8 mouse cellular contexts compared by ENCODE assay signal in genomic region chr2:32606161-32607142, GRCm38 (mm10). TPM values are rescaled to one million over a fixed set of nuclear protein-coding genes. Genes with fewer than 3 reads are reported as not detected.
DNase-seq lines count a peak whose midpoint lies in the region; ATAC-seq and TF ChIP-seq lines count a peak whose summit lies in the region.

No protein-coding gene starts in this region.

- H3K4me2 ChIP-seq in intestine, embryonic 14.5 days (ENCODE audit: low read length): peak overlapping the region; percentile 75
- peak overlapping the region; percentile 84 for H3K4me2 ChIP-seq in limb, embryonic 11.5 days (ENCODE audit: low read depth, severe bottlenecking)
- peak overlapping the region; percentile 93 for H3K4me2 ChIP-seq in midbrain, embryonic 12.5 days (replicated peaks)

- H3K9ac ChIP-seq in intestine, embryonic 14.5 days (ENCODE audit: low read length): peak overlapping the region; percentile 75
- H3K9ac ChIP-seq in limb, embryonic 11.5 days (ENCODE audit: low read length): peak overlapping the region; percentile 79
- H3K9ac ChIP-seq in midbrain, embryonic 12.5 days (replicated peaks): peak overlapping the region; percentile 77

- H3K27ac ChIP-seq in cortical plate, adult 2 months (ENCODE audit: insufficient read depth, low read length): no peak overlapping the region
- H3K27ac ChIP-seq in intestine, embryonic 14.5 days (ENCODE audit: low read depth): peak overlapping the region; percentile 40
- H3K27ac ChIP-seq in limb, embryonic 11.5 days (replicated peaks; ENCODE audit: low read depth, low read length): 0 out of 2 replicates have a peak overlapping the region, but pooled peaks have one; percentile 38
- no peak overlapping the region for H3K27ac ChIP-seq in midbrain, embryonic 12.5 days (replicated peaks)

- WGBS in intestine, embryonic 14.5 days: 15% methylated on average over 41 of the region's 55 CpGs
- WGBS in limb, embryonic 11.5 days: 11% methylated on average over 50 of the region's 55 CpGs
- WGBS in midbrain, embryonic 12.5 days: 14% methylated on average over 43 of the region's 55 CpGs

- no peaks in the 10 kb centered on the region for H3K27me3 ChIP-seq in intestine, embryonic 14.5 days (replicated peaks; ENCODE audit: control insufficient read depth, insufficient read depth, low read length)
- no peaks in the 10 kb centered on the region for H3K27me3 ChIP-seq in limb, embryonic 11.5 days (ENCODE audit: control insufficient read depth, insufficient read depth, low read length)
- H3K27me3 ChIP-seq in midbrain, embryonic 12.5 days: peaks cover 27% of the 10 kb centered on the region

- H3K4me3 ChIP-seq in cortical plate, adult 2 months (ENCODE audit: insufficient read depth, low read length): peak overlapping the region; percentile 81
- H3K4me3 ChIP-seq in intestine, embryonic 14.5 days (ENCODE audit: low read depth, low read length): peak overlapping the region; percentile 71
- H3K4me3 ChIP-seq in limb, embryonic 11.5 days (ENCODE audit: low read depth, low read length): peak overlapping the region; percentile 72
- peak overlapping the region; percentile 59 for H3K4me3 ChIP-seq in midbrain, embryonic 12.5 days

- H3K4me1 ChIP-seq in cortical plate, adult 2 months (ENCODE audit: control insufficient read depth, insufficient read depth, low read length): peaks cover 1% of the 10 kb centered on the region; the same call in 1 of the 2 replicates
- peaks cover 19% of the 10 kb centered on the region for H3K4me1 ChIP-seq in intestine, embryonic 14.5 days (replicated peaks; ENCODE audit: control insufficient read depth, insufficient read depth, low read length)
- H3K4me1 ChIP-seq in limb, embryonic 11.5 days (ENCODE audit: control insufficient read depth, insufficient read depth, low read length): peaks cover 27% of the 10 kb centered on the region
- H3K4me1 ChIP-seq in midbrain, embryonic 12.5 days: peaks cover 31% of the 10 kb centered on the region

- no peak for TF ChIP-seq POLR2A in cortical plate, adult 2 months (IDR thresholded peaks at IDR 0.05; ENCODE audit: extremely low read depth, insufficient read depth, low read length)

- no peaks in the 10 kb centered on the region for H3K9me3 ChIP-seq in intestine, embryonic 14.5 days (ENCODE audit: control insufficient read depth, low read length)
- H3K9me3 ChIP-seq in limb, embryonic 11.5 days (ENCODE audit: control insufficient read depth, low read length): no peaks in the 10 kb centered on the region
- H3K9me3 ChIP-seq in midbrain, embryonic 12.5 days: no peaks in the 10 kb centered on the region

- H3K36me3 ChIP-seq in intestine, embryonic 14.5 days (ENCODE audit: control insufficient read depth, insufficient read depth, low read length): no peaks in the 10 kb centered on the region
- no peaks in the 10 kb centered on the region for H3K36me3 ChIP-seq in limb, embryonic 11.5 days (ENCODE audit: control insufficient read depth, insufficient read depth, low read length)
- no peaks in the 10 kb centered on the region for H3K36me3 ChIP-seq in midbrain, embryonic 12.5 days

- DNase-seq in ovary, adult 18-20 months (ENCODE audit: low spot score): peak; percentile 73
- no peak for DNase-seq in ovary, postnatal 10 days (ENCODE audit: low spot score)
- peak; percentile 90 for DNase-seq in gastrocnemius, postnatal 25 days
- peak; percentile 89 for DNase-seq in intestine, embryonic 14.5 days (ENCODE audit: low spot score)
- DNase-seq in limb, embryonic 11.5 days (ENCODE audit: low spot score): peak; percentile 86
- peak; percentile 82 to 93 for DNase-seq in spleen, postnatal 10 days (ENCODE audit: low spot score in 2 of 2)

- ATAC-seq in intestine, embryonic 14.5 days (replicated peaks; ENCODE audit: low FRiP score, low TSS enrichment, low read depth): peak; percentile 70
- peak; percentile 61; the same call in 1 of the 2 replicates for ATAC-seq in limb, embryonic 11.5 days (ENCODE audit: insufficient number of reproducible peaks, low FRiP score, low TSS enrichment, low read depth)
- ATAC-seq in midbrain, embryonic 12.5 days (ENCODE audit: low FRiP score, low read depth): peak; percentile 86

- peak; percentile 35; the same call in 1 of the 2 replicates for TF ChIP-seq CTCF in cortical plate, adult 2 months (IDR thresholded peaks at IDR 0.05; ENCODE audit: extremely low read depth, insufficient read depth, low read length)

RNA-seq across cellular contexts. Expression of gene St6galnac6, which starts 6.9 kb away (rescaled TPM):
- polyA plus RNA-seq in cortical plate, adult 2 months (2012; rRNA removed): 101 and 110 TPM in 2 replicates
- 10 to 100 TPM; 37.3 to 42.6 TPM for total RNA-seq in gastrocnemius, postnatal 25 days (2021)
- polyA plus RNA-seq in intestine, embryonic 14.5 days (2014; fragmentation: Nextera tagmentation; extraction: Ambion mirVana): 5.7 and 6.9 TPM in 2 replicates
- 6.5 and 7.5 TPM in 2 replicates for polyA plus RNA-seq in limb, embryonic 11.5 days (2014; fragmentation: Nextera tagmentation; extraction: Ambion mirVana)
- polyA plus RNA-seq in midbrain, embryonic 12.5 days (2016; fragmentation: Nextera tagmentation; extraction: Ambion mirVana): 10.6 and 11.2 TPM in 2 replicates

RNA-seq across cellular contexts. Expression of gene Ak1, which starts 15.1 kb away (rescaled TPM):
- 118 and 127 TPM in 2 replicates for polyA plus RNA-seq in cortical plate, adult 2 months (2012; rRNA removed)
- 1,000 to 10,000 TPM; 1,680 to 2,125 TPM for total RNA-seq in gastrocnemius, postnatal 25 days (2021)
- 22.8 and 24.6 TPM in 2 replicates for polyA plus RNA-seq in intestine, embryonic 14.5 days (2014; fragmentation: Nextera tagmentation; extraction: Ambion mirVana)
- polyA plus RNA-seq in limb, embryonic 11.5 days (2014; fragmentation: Nextera tagmentation; extraction: Ambion mirVana): 25.4 and 29.8 TPM in 2 replicates
- polyA plus RNA-seq in midbrain, embryonic 12.5 days (2016; fragmentation: Nextera tagmentation; extraction: Ambion mirVana): 31.6 and 34.7 TPM in 2 replicates

RNA-seq across cellular contexts. Expression of gene St6galnac4, which starts 19.6 kb away (rescaled TPM):
- polyA plus RNA-seq in cortical plate, adult 2 months (2012; rRNA removed): 34.8 and 36.6 TPM in 2 replicates
- total RNA-seq in gastrocnemius, postnatal 25 days (2021): 10 to 100 TPM; 24.6 to 29.2 TPM
- polyA plus RNA-seq in intestine, embryonic 14.5 days (2014; fragmentation: Nextera tagmentation; extraction: Ambion mirVana): 15.5 and 20.3 TPM in 2 replicates
- polyA plus RNA-seq in limb, embryonic 11.5 days (2014; fragmentation: Nextera tagmentation; extraction: Ambion mirVana): 21.2 and 21.5 TPM in 2 replicates
- polyA plus RNA-seq in midbrain, embryonic 12.5 days (2016; fragmentation: Nextera tagmentation; extraction: Ambion mirVana): 16.1 and 17.9 TPM in 2 replicates

RNA-seq across cellular contexts. Expression of gene 9430097D07Rik, which starts 31.0 kb away (rescaled TPM):
- 1.0 TPM in 2 replicates for polyA plus RNA-seq in cortical plate, adult 2 months (2012; rRNA removed)
- not detected for total RNA-seq in gastrocnemius, postnatal 25 days (2021)
- polyA plus RNA-seq in intestine, embryonic 14.5 days (2014; fragmentation: Nextera tagmentation; extraction: Ambion mirVana): 0.15 and 0.35 TPM in 2 replicates
- polyA plus RNA-seq in limb, embryonic 11.5 days (2014; fragmentation: Nextera tagmentation; extraction: Ambion mirVana): 0.33 and 0.34 TPM in 2 replicates
- polyA plus RNA-seq in midbrain, embryonic 12.5 days (2016; fragmentation: Nextera tagmentation; extraction: Ambion mirVana): 0.16 and 0.56 TPM in 2 replicates

RNA-seq across cellular contexts. Expression of gene Pip5kl1, which starts 31.9 kb away (rescaled TPM):
- polyA plus RNA-seq in cortical plate, adult 2 months (2012; rRNA removed): 31.3 and 37.6 TPM in 2 replicates
- not detected for total RNA-seq in gastrocnemius, postnatal 25 days (2021)
- polyA plus RNA-seq in intestine, embryonic 14.5 days (2014; fragmentation: Nextera tagmentation; extraction: Ambion mirVana): 0.62 and 0.89 TPM in 2 replicates
- polyA plus RNA-seq in limb, embryonic 11.5 days (2014; fragmentation: Nextera tagmentation; extraction: Ambion mirVana): 3.3 and 4.0 TPM in 2 replicates
- 2.7 and 3.1 TPM in 2 replicates for polyA plus RNA-seq in midbrain, embryonic 12.5 days (2016; fragmentation: Nextera tagmentation; extraction: Ambion mirVana)

Comparison
In these comparisons a context has a peak if more than half of its experiments do, and no peak if none do; other contexts are left out.
1. H3K27ac ChIP-seq: peak in intestine, embryonic 14.5 days (single experiment) and limb, embryonic 11.5 days (single experiment); none in cortical plate, adult 2 months (single experiment) and midbrain, embryonic 12.5 days (single experiment).
2. Peak in every context shown above with its lines, with median percentiles within 50 percentile points of each other: H3K4me3 ChIP-seq, ATAC-seq, H3K4me2 ChIP-seq and H3K9ac ChIP-seq.